Mouse (Mus musculus): ENCODE results near the gene Ptpn20.

DNA sequence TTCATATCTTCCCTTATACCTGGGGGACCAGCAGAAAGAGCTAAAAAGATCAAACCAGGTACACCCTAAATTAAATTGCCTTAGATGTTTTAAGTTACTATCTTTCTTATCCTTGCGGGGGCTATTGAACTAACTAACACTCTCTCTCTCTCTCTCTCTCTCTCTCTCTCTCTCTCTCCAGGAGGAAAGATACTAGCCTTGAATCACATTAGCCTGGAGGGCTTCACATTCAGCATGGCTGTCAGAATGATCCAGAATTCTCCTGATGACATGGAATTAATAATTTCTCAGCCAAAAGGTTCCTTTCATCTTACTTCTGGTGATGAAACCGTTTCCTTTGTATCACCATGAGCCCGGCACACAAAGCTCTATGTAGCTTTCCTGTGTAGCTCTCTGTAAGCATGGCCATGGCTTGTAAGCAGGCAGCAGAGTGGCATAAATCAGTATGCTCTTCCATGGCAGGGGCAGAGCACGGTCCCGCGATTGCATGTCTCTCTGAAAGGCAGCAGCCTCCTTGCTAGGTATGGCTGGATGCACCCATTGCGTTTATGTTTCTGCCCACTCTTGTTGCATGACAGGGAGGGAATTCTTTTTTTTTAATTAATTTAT, 49.3 kb upstream of the Ptpn20 start:
- no peak for TF ChIP-seq FLI1 (IDR thresholded peaks at IDR 0.05; ENCODE audit: low read length)
- no peak for TF ChIP-seq GATA1 (IDR thresholded peaks at IDR 0.05; ENCODE audit: borderline replicate concordance, low read length)

All from megakaryocyte, embryonic 14.5 days (primary cell).